Mouse (Mus musculus) small intestine, adult 2 months (tissue): ENCODE data around the gene Pfn1.

Experiments used
- CTCF ChIP-seq: fragments of 200-500 bp; IDR thresholded peaks from 2 replicates; pipeline ENCODE4 v1.5.1; 2012; ENCODE audit warnings: low read depth, mild to moderate bottlenecking, control low read depth, inconsistent platforms, low read length, moderate library complexity, mixed read lengths; ENCODE audit not compliant: insufficient replicate concordance, insufficient read length; ENCODE audit errors: extremely low read depth
- POLR2A ChIP-seq: fragments of 200-500 bp; IDR thresholded peaks from 2 replicates; pipeline ENCODE4 v1.6.1; 2012; ENCODE audit warnings: low read depth, mild to moderate bottlenecking, control low read depth, inconsistent platforms, low read length, moderate library complexity

DNA sequence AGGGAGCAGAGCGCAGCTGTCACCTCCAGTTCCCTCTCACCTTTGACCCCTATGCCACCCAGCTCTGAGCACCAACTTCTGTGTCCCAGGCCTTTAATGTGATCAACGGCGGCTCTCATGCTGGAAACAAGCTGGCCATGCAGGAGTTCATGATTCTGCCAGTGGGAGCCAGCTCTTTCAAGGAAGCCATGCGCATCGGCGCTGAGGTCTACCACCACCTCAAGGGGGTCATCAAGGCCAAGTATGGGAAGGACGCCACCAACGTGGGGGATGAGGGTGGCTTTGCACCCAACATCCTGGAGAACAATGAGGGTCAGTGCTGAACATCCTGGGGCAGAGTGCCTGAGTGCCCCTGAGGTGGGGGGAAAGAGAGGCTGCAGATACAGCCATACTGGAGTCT lies 6.1 kb upstream of the Pfn1 start:
- TF ChIP-seq CTCF (no peak), POLR2A (no peak)
